Mouse (Mus musculus): ENCODE measurements around the gene Il9.

Il9 gene

GRCm38 (mm10) chr13:56482146-56482545 is at the start of gene Il9:
Gene Il9 (minus strand): TSS chr13:56482246.
- no peak for DNase-seq

GRCm38 (mm10) chr13:56529685-56530084 is 47.6 kb upstream of the Il9 start:
- no peak for DNase-seq

- no peak for DNase-seq
These were observed 47.0 kb upstream of the Il9 start for GRCm38 (mm10) chr13:56529031-56529430.

GRCm38 (mm10) chr13:56528281-56528680 is 46.2 kb upstream of the Il9 start:
- no peak for DNase-seq

- no peak for DNase-seq
These were observed 45.8 kb upstream of the Il9 start for GRCm38 (mm10) chr13:56527846-56528245.

- DNase-seq: no peak
These were observed 44.8 kb upstream of the Il9 start for GRCm38 (mm10) chr13:56526871-56527270.

GRCm38 (mm10) chr13:56522821-56523167 is 40.7 kb upstream of the Il9 start:
- DNase-seq: no peak

- DNase-seq: peak; percentile 98
These were observed 40.2 kb upstream of the Il9 start, which contains the start of gene Fbxl21 for GRCm38 (mm10) chr13:56522081-56522820. Gene Fbxl21 (plus strand): TSS chr13:56522472.

GRCm38 (mm10) chr13:56516816-56517215 is 34.8 kb upstream of the Il9 start:
- no peak for DNase-seq

- DNase-seq: no peak
These were observed 34.3 kb upstream of the Il9 start for GRCm38 (mm10) chr13:56516311-56516710.

GRCm38 (mm10) chr13:56513595-56513994 is 31.5 kb upstream of the Il9 start:
- no peak for DNase-seq

GRCm38 (mm10) chr13:56509796-56510195 is 27.8 kb upstream of the Il9 start:
- no peak for DNase-seq

- DNase-seq: peak; percentile 39
These were observed 24.9 kb upstream of the Il9 start for GRCm38 (mm10) chr13:56506871-56507496.

GRCm38 (mm10) chr13:56501866-56502420 is 19.9 kb upstream of the Il9 start:
- no peak for DNase-seq

- no peak for DNase-seq
These were observed 18.6 kb upstream of the Il9 start for GRCm38 (mm10) chr13:56500636-56501035.

- DNase-seq: no peak
These were observed 18.1 kb upstream of the Il9 start for GRCm38 (mm10) chr13:56500132-56500531.

- no peak for DNase-seq
These were observed 12.4 kb upstream of the Il9 start for GRCm38 (mm10) chr13:56494440-56494839.

- DNase-seq: no peak
These were observed 6.0 kb upstream of the Il9 start for GRCm38 (mm10) chr13:56488012-56488411.

GRCm38 (mm10) chr13:56478027-56478426 is 4.0 kb downstream of the Il9 start:
- no peak for DNase-seq

GRCm38 (mm10) chr13:56477271-56477670 is 4.8 kb downstream of the Il9 start:
- no peak for DNase-seq

- peak; percentile 62 for DNase-seq
These were observed 5.3 kb downstream of the Il9 start for GRCm38 (mm10) chr13:56476790-56477189.

GRCm38 (mm10) chr13:56475363-56475762 is 6.7 kb downstream of the Il9 start:
- DNase-seq: peak; percentile 57

GRCm38 (mm10) chr13:56472661-56473060 is 9.4 kb downstream of the Il9 start:
- DNase-seq: no peak

- no peak for DNase-seq
These were observed 10.1 kb downstream of the Il9 start for GRCm38 (mm10) chr13:56471951-56472350.
